ENCODE assay signal across 8 mouse cellular contexts in genomic region chr7:34234610-34235561, GRCm38 (mm10). TPM values are rescaled to one million over a fixed set of nuclear protein-coding genes. Genes with fewer than 3 reads are reported as not detected.
DNase-seq lines count a peak whose midpoint lies in the region; ATAC-seq and TF ChIP-seq lines count a peak whose summit lies in the region.

No protein-coding gene starts in this region.

- WGBS in liver, adult 2 months = 4% methylated on average over 17 of the region's 17 CpGs
- WGBS in hindbrain, embryonic 12.5 days = 3% methylated on average over 17 of the region's 17 CpGs
- 3% methylated on average over 17 of the region's 17 CpGs for WGBS in midbrain, embryonic 15.5 days

- peak; percentile 15 for DNase-seq in liver, adult 2 months (ENCODE audit: extremely low read depth, low read depth, low spot score)
- no peak for DNase-seq in liver
- DNase-seq in adrenal gland, postnatal 25 days = no peak
- no peak for DNase-seq in right cerebral cortex, postnatal 14 days
- no peak for DNase-seq in gastrocnemius, postnatal 10 days

- H3K27me3 ChIP-seq in liver, adult 2 months (ENCODE audit: control insufficient read depth, insufficient read depth, low read length) = no peaks in the 10 kb centered on the region
- H3K27me3 ChIP-seq in hindbrain, embryonic 12.5 days = no peaks in the 10 kb centered on the region
- no peaks in the 10 kb centered on the region for H3K27me3 ChIP-seq in midbrain, embryonic 15.5 days (replicated peaks)

- peak overlapping the region; percentile 61 for H3K4me2 ChIP-seq in hindbrain, embryonic 12.5 days (replicated peaks)
- peak overlapping the region; percentile 69 for H3K4me2 ChIP-seq in midbrain, embryonic 15.5 days

- H3K4me1 ChIP-seq in liver, adult 2 months (ENCODE audit: control insufficient read depth, insufficient read depth, low read length) = peaks cover 13% of the 10 kb centered on the region
- H3K4me1 ChIP-seq in brown adipose tissue, adult 24 weeks (ENCODE audit: control insufficient read depth, insufficient read depth, insufficient read length, low read length) = no peaks in the 10 kb centered on the region; the same call in 1 of the 2 replicates
- peaks cover 13% of the 10 kb centered on the region for H3K4me1 ChIP-seq in hindbrain, embryonic 12.5 days
- peaks cover 20% of the 10 kb centered on the region for H3K4me1 ChIP-seq in midbrain, embryonic 15.5 days

- H3K9ac ChIP-seq in liver, adult 2 months (ENCODE audit: low read depth, low read length) = peak overlapping the region; percentile 72
- H3K9ac ChIP-seq in hindbrain, embryonic 12.5 days = peak overlapping the region; percentile 59
- H3K9ac ChIP-seq in midbrain, embryonic 15.5 days = peak overlapping the region; percentile 60

- no peak for ATAC-seq in hindbrain, embryonic 12.5 days (ENCODE audit: low FRiP score)
- ATAC-seq in midbrain, embryonic 15.5 days (replicated peaks) = peak; percentile 5

- no peak for TF ChIP-seq CTCF in liver, adult 2 months (IDR thresholded peaks at IDR 0.05; ENCODE audit: low read depth, low read length)

- peaks cover 1% of the 10 kb centered on the region; the same call in 1 of the 2 replicates for H3K79me2 ChIP-seq in liver, adult 2 months (ENCODE audit: control insufficient read depth, insufficient read depth, low read length)

- no peaks in the 10 kb centered on the region for H3K9me3 ChIP-seq in hindbrain, embryonic 12.5 days (replicated peaks)
- H3K9me3 ChIP-seq in midbrain, embryonic 15.5 days = no peaks in the 10 kb centered on the region

- peaks cover 15% of the 10 kb centered on the region; the same call in 1 of the 2 replicates for H3K36me3 ChIP-seq in liver, adult 2 months (ENCODE audit: control insufficient read depth, insufficient read depth, low read length)
- peaks cover 29% of the 10 kb centered on the region for H3K36me3 ChIP-seq in hindbrain, embryonic 12.5 days
- H3K36me3 ChIP-seq in midbrain, embryonic 15.5 days (replicated peaks) = peaks cover 19% of the 10 kb centered on the region

- H3K27ac ChIP-seq in liver, adult 2 months (replicated peaks; ENCODE audit: insufficient read depth, low read depth, low read length) = peak overlapping the region; percentile 79
- peak overlapping the region; percentile 38 for H3K27ac ChIP-seq in brown adipose tissue, adult 24 weeks (replicated peaks; ENCODE audit: low read depth, low read length)
- peak overlapping the region; percentile 86 for H3K27ac ChIP-seq in hindbrain, embryonic 12.5 days
- peak overlapping the region; percentile 91 for H3K27ac ChIP-seq in midbrain, embryonic 15.5 days

- H3K4me3 ChIP-seq in liver, adult 2 months (ENCODE audit: insufficient read depth, low read depth, low read length) = peak overlapping the region; percentile 69
- peak overlapping the region; percentile 62 for H3K4me3 ChIP-seq in brown adipose tissue, adult 24 weeks (ENCODE audit: insufficient read depth, low read depth, low read length)
- H3K4me3 ChIP-seq in hindbrain, embryonic 12.5 days = peak overlapping the region; percentile 43
- H3K4me3 ChIP-seq in midbrain, embryonic 15.5 days = peak overlapping the region; percentile 46

- TF ChIP-seq POLR2A in liver, adult 2 months (IDR thresholded peaks at IDR 0.05; ENCODE audit: extremely low read depth, insufficient read depth, low read length) = no peak

RNA-seq across cellular contexts. Expression of gene Gpi1, which starts 4.8 kb away (rescaled TPM):
- 61.8 and 74.2 TPM in 2 replicates for total RNA-seq in liver, adult 2 months (2014; rRNA removed)
- polyA plus RNA-seq in liver, adult 2 months (2012; rRNA removed) = 100 and 127 TPM in 2 replicates
- polyA plus RNA-seq in brown adipose tissue, adult 24 weeks (2012; ENCODE audit: insufficient read depth, insufficient read length, missing spikeins) = 1,085 and 1,523 TPM in 2 replicates
- polyA plus RNA-seq in hindbrain, embryonic 12.5 days (2016; fragmentation: Nextera tagmentation; extraction: Ambion mirVana) = 239 and 241 TPM in 2 replicates
- polyA plus RNA-seq in midbrain, embryonic 15.5 days (2015; fragmentation: Nextera tagmentation; extraction: Ambion mirVana) = 245 and 254 TPM in 2 replicates
- 304 and 309 TPM in 2 replicates for total RNA-seq in adrenal gland, postnatal 25 days (2021)
- 100 to 1,000 TPM; 954 to 962 TPM for total RNA-seq in gastrocnemius, postnatal 10 days (2021)

RNA-seq across cellular contexts. Expression of gene Gm6096, which starts 16.0 kb away (rescaled TPM):
- not detected in 2 replicates for total RNA-seq in liver, adult 2 months (2014; rRNA removed)
- not detected in 2 replicates for polyA plus RNA-seq in liver, adult 2 months (2012; rRNA removed)
- not detected in 2 replicates for polyA plus RNA-seq in brown adipose tissue, adult 24 weeks (2012; ENCODE audit: insufficient read depth, insufficient read length, missing spikeins)
- not detected in 2 replicates for polyA plus RNA-seq in hindbrain, embryonic 12.5 days (2016; fragmentation: Nextera tagmentation; extraction: Ambion mirVana)
- polyA plus RNA-seq in midbrain, embryonic 15.5 days (2015; fragmentation: Nextera tagmentation; extraction: Ambion mirVana) = 0.72 TPM in 1 of 2 replicates, not detected in the other
- not detected in 2 replicates for total RNA-seq in adrenal gland, postnatal 25 days (2021)
- not detected for total RNA-seq in gastrocnemius, postnatal 10 days (2021)

RNA-seq across cellular contexts. Expression of gene Pdcd2l, which starts 38.4 kb away (rescaled TPM):
- 15.5 and 15.9 TPM in 2 replicates for total RNA-seq in liver, adult 2 months (2014; rRNA removed)
- polyA plus RNA-seq in liver, adult 2 months (2012; rRNA removed) = 16.0 and 18.5 TPM in 2 replicates
- 11.5 and 22.8 TPM in 2 replicates for polyA plus RNA-seq in brown adipose tissue, adult 24 weeks (2012; ENCODE audit: insufficient read depth, insufficient read length, missing spikeins)
- polyA plus RNA-seq in hindbrain, embryonic 12.5 days (2016; fragmentation: Nextera tagmentation; extraction: Ambion mirVana) = 63.4 and 68.1 TPM in 2 replicates
- 80.2 and 86.5 TPM in 2 replicates for polyA plus RNA-seq in midbrain, embryonic 15.5 days (2015; fragmentation: Nextera tagmentation; extraction: Ambion mirVana)
- total RNA-seq in adrenal gland, postnatal 25 days (2021) = 25.3 and 25.4 TPM in 2 replicates
- 10 to 100 TPM; 19.5 to 23.2 TPM for total RNA-seq in gastrocnemius, postnatal 10 days (2021)

Comparison
In these comparisons a context has a peak if more than half of its experiments do, and no peak if none do; other contexts are left out.
1. H3K27ac ChIP-seq: peak in every context shown above with its lines; median percentile 91 in midbrain, embryonic 15.5 days; 86 in hindbrain, embryonic 12.5 days; 79 in liver, adult 2 months; 38 in brown adipose tissue, adult 24 weeks.